Mouse (Mus musculus): ENCODE data around the gene Fam222a. TPM values are rescaled to one million over a fixed set of nuclear protein-coding genes. Genes with fewer than 3 reads are reported as not detected.

Gene Fam222a
- polyA plus RNA-seq (2012; rRNA removed), result 7.6 and 8.0 TPM in 2 replicates

- H3K4me1 ChIP-seq (ENCODE audit: control insufficient read depth, insufficient read depth, low read length), result peaks cover 2% of the 10 kb centered on the region; the same call in 1 of the 2 replicates
- TF ChIP-seq POLR2A (IDR thresholded peaks at IDR 0.05; ENCODE audit: borderline replicate concordance, extremely low read depth, low read depth, low read length) (no peak), CTCF (IDR thresholded peaks at IDR 0.05; ENCODE audit: insufficient read depth, low read length) (no peak)
- WGBS, result under 1% methylated on average over 71 of the region's 72 CpGs
- DNase-seq, result peak; percentile 74
- peak within 1 kb of the TSS; percentile 57 for H3K4me3 ChIP-seq (replicated peaks; ENCODE audit: extremely low read depth, low read depth, low read length)
Measured at GRCm38 (mm10) chr5:114567565-114568197, at the start of gene Fam222a. Gene Fam222a (plus strand): TSS chr5:114568016.

- H3K4me1 ChIP-seq (ENCODE audit: control insufficient read depth, insufficient read depth, low read length), result no peaks in the 10 kb centered on the region
- TF ChIP-seq CTCF (IDR thresholded peaks at IDR 0.05; ENCODE audit: insufficient read depth, low read length) (no peak), POLR2A (IDR thresholded peaks at IDR 0.05; ENCODE audit: borderline replicate concordance, extremely low read depth, low read depth, low read length) (no peak)
- no peak for DNase-seq
- 81% methylated on average over 6 of the region's 6 CpGs for WGBS
- H3K4me3 ChIP-seq (replicated peaks; ENCODE audit: extremely low read depth, low read depth, low read length), result no peak overlapping the region
Measured at GRCm38 (mm10) chr5:114528355-114528754, 39.5 kb upstream of the Fam222a start.

- no peak for TF ChIP-seq POLR2A (IDR thresholded peaks at IDR 0.05; ENCODE audit: borderline replicate concordance, extremely low read depth, low read depth, low read length)
- no peak for TF ChIP-seq CTCF (IDR thresholded peaks at IDR 0.05; ENCODE audit: insufficient read depth, low read length)
- 75% methylated on average over 6 of the region's 6 CpGs for WGBS
- Histone ChIP-seq H3K4me1 (ENCODE audit: control insufficient read depth, insufficient read depth, low read length) (no peaks in the 10 kb centered on the region), H3K4me3 (replicated peaks; ENCODE audit: extremely low read depth, low read depth, low read length) (no peak overlapping the region)
- no peak for DNase-seq
Measured at GRCm38 (mm10) chr5:114530337-114530736, 37.5 kb upstream of the Fam222a start.

- TF ChIP-seq POLR2A (IDR thresholded peaks at IDR 0.05; ENCODE audit: borderline replicate concordance, extremely low read depth, low read depth, low read length) (no peak), CTCF (IDR thresholded peaks at IDR 0.05; ENCODE audit: insufficient read depth, low read length) (no peak)
- WGBS, result 68% methylated on average over 6 of the region's 6 CpGs
- H3K4me3 ChIP-seq (replicated peaks; ENCODE audit: extremely low read depth, low read depth, low read length), result no peak overlapping the region
- DNase-seq, result no peak
- no peaks in the 10 kb centered on the region for H3K4me1 ChIP-seq (ENCODE audit: control insufficient read depth, insufficient read depth, low read length)
Measured at GRCm38 (mm10) chr5:114532055-114532454, 35.8 kb upstream of the Fam222a start.

GRCm38 (mm10) chr5:114537308-114538020 lies 30.4 kb upstream of the Fam222a start:
- TF ChIP-seq CTCF (IDR thresholded peaks at IDR 0.05; ENCODE audit: insufficient read depth, low read length), result no peak
- TF ChIP-seq POLR2A (IDR thresholded peaks at IDR 0.05; ENCODE audit: borderline replicate concordance, extremely low read depth, low read depth, low read length), result no peak
- WGBS, result 12% methylated on average over 26 of the region's 26 CpGs
- H3K4me1 ChIP-seq (ENCODE audit: control insufficient read depth, insufficient read depth, low read length), result no peaks in the 10 kb centered on the region

GRCm38 (mm10) chr5:114538021-114538405 lies 29.8 kb upstream of the Fam222a start:
- WGBS, result 22% methylated on average over 8 of the region's 8 CpGs
- H3K4me3 ChIP-seq (replicated peaks; ENCODE audit: extremely low read depth, low read depth, low read length), result no peak overlapping the region
- H3K4me1 ChIP-seq (ENCODE audit: control insufficient read depth, insufficient read depth, low read length), result no peaks in the 10 kb centered on the region
- no peak for TF ChIP-seq CTCF (IDR thresholded peaks at IDR 0.05; ENCODE audit: insufficient read depth, low read length)
- TF ChIP-seq POLR2A (IDR thresholded peaks at IDR 0.05; ENCODE audit: borderline replicate concordance, extremely low read depth, low read depth, low read length), result no peak
- DNase-seq, result no peak

More at GRCm38 (mm10) chr5:114537308-114538020, 30.4 kb upstream of the Fam222a start:
- no peak for DNase-seq
- H3K4me3 ChIP-seq (replicated peaks; ENCODE audit: extremely low read depth, low read depth, low read length), result no peak overlapping the region

- Histone ChIP-seq H3K4me3 (replicated peaks; ENCODE audit: extremely low read depth, low read depth, low read length) (no peak overlapping the region), H3K4me1 (ENCODE audit: control insufficient read depth, insufficient read depth, low read length) (no peaks in the 10 kb centered on the region)
- no peak for TF ChIP-seq POLR2A (IDR thresholded peaks at IDR 0.05; ENCODE audit: borderline replicate concordance, extremely low read depth, low read depth, low read length)
- TF ChIP-seq CTCF (IDR thresholded peaks at IDR 0.05; ENCODE audit: insufficient read depth, low read length), result no peak
- no peak for DNase-seq
- 51% methylated on average over 4 of the region's 4 CpGs for WGBS
Measured at GRCm38 (mm10) chr5:114538752-114539151, 29.1 kb upstream of the Fam222a start.

- no peak overlapping the region for H3K4me3 ChIP-seq (replicated peaks; ENCODE audit: extremely low read depth, low read depth, low read length)
- DNase-seq, result no peak
- no peak for TF ChIP-seq POLR2A (IDR thresholded peaks at IDR 0.05; ENCODE audit: borderline replicate concordance, extremely low read depth, low read depth, low read length)
- no peak for TF ChIP-seq CTCF (IDR thresholded peaks at IDR 0.05; ENCODE audit: insufficient read depth, low read length)
- no peaks in the 10 kb centered on the region for H3K4me1 ChIP-seq (ENCODE audit: control insufficient read depth, insufficient read depth, low read length)
- 74% methylated on average over 6 of the region's 6 CpGs for WGBS
Measured at GRCm38 (mm10) chr5:114539766-114540165, 28.1 kb upstream of the Fam222a start.

GRCm38 (mm10) chr5:114541656-114542445 lies 26.0 kb upstream of the Fam222a start:
- no peaks in the 10 kb centered on the region for H3K4me1 ChIP-seq (ENCODE audit: control insufficient read depth, insufficient read depth, low read length)
- H3K4me3 ChIP-seq (replicated peaks; ENCODE audit: extremely low read depth, low read depth, low read length), result no peak overlapping the region
- WGBS, result 54% methylated on average over 15 of the region's 15 CpGs
- no peak for DNase-seq
- no peak for TF ChIP-seq POLR2A (IDR thresholded peaks at IDR 0.05; ENCODE audit: borderline replicate concordance, extremely low read depth, low read depth, low read length)
- TF ChIP-seq CTCF (IDR thresholded peaks at IDR 0.05; ENCODE audit: insufficient read depth, low read length), result no peak
